Mouse (Mus musculus): ENCODE data around the gene Snx25. TPM values are rescaled to one million over a fixed set of nuclear protein-coding genes. Genes with fewer than 3 reads are reported as not detected.

The Snx25 gene
- total RNA-seq, 2 experiments from 2014 or later, result 6.9 to 10.1 TPM

Other genes starting within 250 kb of the Snx25 start
- gene Ccdc110, start 217.5 kb downstream of the Snx25 start, total RNA-seq (2015; ENCODE audit: low replicate concordance), result not detected in 2 replicates
- gene Ccdc110, start 217.5 kb downstream of the Snx25 start, total RNA-seq (2017; ENCODE audit: low replicate concordance), result not detected in 2 replicates
- gene 1700029J07Rik, start 176.9 kb downstream of the Snx25 start, total RNA-seq (2015; ENCODE audit: low replicate concordance), result not detected in 2 replicates
- 0.94 TPM in 1 of 2 replicates, not detected in the other for gene 1700029J07Rik, start 176.9 kb downstream of the Snx25 start, total RNA-seq (2017; ENCODE audit: low replicate concordance)
- gene Ufsp2, start 176.6 kb downstream of the Snx25 start, total RNA-seq (2015; ENCODE audit: low replicate concordance), result 25.4 and 30.9 TPM in 2 replicates
- gene Ufsp2, start 176.6 kb downstream of the Snx25 start, total RNA-seq (2017; ENCODE audit: low replicate concordance), result 15.3 and 28.1 TPM in 2 replicates
- gene Lrp2bp, start 152.9 kb downstream of the Snx25 start, total RNA-seq (2015; ENCODE audit: low replicate concordance), result not detected in 2 replicates
- not detected in 2 replicates for gene Lrp2bp, start 152.9 kb downstream of the Snx25 start, total RNA-seq (2017; ENCODE audit: low replicate concordance)
- gene Ankrd37, start 146.5 kb downstream of the Snx25 start, total RNA-seq (2015; ENCODE audit: low replicate concordance), result 1.5 TPM in 1 of 2 replicates, not detected in the other
- gene Ankrd37, start 146.5 kb downstream of the Snx25 start, total RNA-seq (2017; ENCODE audit: low replicate concordance), result not detected in 2 replicates
- 14.6 and 15.4 TPM in 2 replicates for gene Cfap97, start 388 bp downstream of the Snx25 start, total RNA-seq (2015; ENCODE audit: low replicate concordance)
- gene Cfap97, start 388 bp downstream of the Snx25 start, total RNA-seq (2017; ENCODE audit: low replicate concordance), result 5.0 and 5.3 TPM in 2 replicates
- gene Slc25a4, start 59.1 kb upstream of the Snx25 start, total RNA-seq (2015; ENCODE audit: low replicate concordance), result 10.7 and 12.9 TPM in 2 replicates
- gene Slc25a4, start 59.1 kb upstream of the Snx25 start, total RNA-seq (2017; ENCODE audit: low replicate concordance), result 10.6 and 15.1 TPM in 2 replicates
- not detected in 2 replicates for gene Helt, start 142.5 kb upstream of the Snx25 start, total RNA-seq (2015; ENCODE audit: low replicate concordance)
- gene Helt, start 142.5 kb upstream of the Snx25 start, total RNA-seq (2017; ENCODE audit: low replicate concordance), result not detected in 2 replicates